Mouse (Mus musculus) forebrain, postnatal 0 days (tissue): ENCODE measurements around the gene Sprr2i. TPM values are rescaled to one million over a fixed set of nuclear protein-coding genes. Genes with fewer than 3 reads are reported as not detected.

Experiments used
- ATAC-seq: fragments of 200-750 bp; cut with Nextera tagmentation; 2 replicates; pipeline ENCODE4 v1.8.0; 2017; ENCODE audit warnings: mild to moderate bottlenecking, moderate library complexity
- DNase-seq: peaks from one replicate; pipeline ENCODE4 v3.0.0-alpha.2; 2015
- H3K27ac ChIP-seq: fragments of 300-500 bp; sonication (generic); 2 replicates; pipeline ENCODE4 v1.5.1; 2014; ENCODE audit warnings: low read depth, mild to moderate bottlenecking, antibody characterized with exemption, low read length, moderate library complexity, mixed read lengths
- H3K27me3 ChIP-seq: fragments of 300-500 bp; sonication (generic); 2 replicates; pipeline ENCODE4 v1.6.1; 2014; ENCODE audit warnings: mild to moderate bottlenecking, low read length, mixed read lengths; ENCODE audit not compliant: insufficient read depth
- H3K36me3 ChIP-seq: fragments of 300-500 bp; sonication (generic); 2 replicates; pipeline ENCODE4 v1.6.1; 2014; ENCODE audit warnings: mild to moderate bottlenecking, moderate library complexity; ENCODE audit not compliant: insufficient read depth
- H3K4me1 ChIP-seq: fragments of 300-500 bp; sonication (generic); 2 replicates; pipeline ENCODE4 v1.6.1; 2014; ENCODE audit warnings: antibody characterized with exemption; ENCODE audit not compliant: insufficient read depth
- H3K4me2 ChIP-seq: fragments of 300-500 bp; sonication (generic); 2 replicates; pipeline ENCODE4 v1.6.1; 2014; ENCODE audit warnings: low read depth, mild to moderate bottlenecking, moderate library complexity
- H3K4me3 ChIP-seq: fragments of 300-500 bp; sonication (generic); 2 replicates; pipeline ENCODE4 v1.5.1; 2014; ENCODE audit warnings: low read depth, low read length, mixed read lengths
- H3K9ac ChIP-seq: fragments of 300-500 bp; sonication (generic); 2 replicates; pipeline ENCODE4 v1.6.1; 2014; ENCODE audit warnings: mild to moderate bottlenecking
- H3K9me3 ChIP-seq: fragments of 300-500 bp; sonication (generic); 2 replicates; pipeline ENCODE4 v1.6.1; 2016; ENCODE audit warnings: low read length
- CTCF ChIP-seq: sonication (generic); IDR thresholded peaks from 2 replicates; pipeline ENCODE4 v1.5.1; 2016; ENCODE audit warnings: antibody characterized with exemption, control low read depth, low read depth
- WGBS: fragments of 180-500 bp; shearing (Covaris S2); extraction: QIAGEN DNeasy Blood & Tissue Kit; methylation state at CpG from one replicate; pipeline ENCODE4 v1.1.7; 2014; 5-methylcytosine and 5-hydroxymethylcytosine counted together
- polyA plus RNA-seq: library from polyadenylated mRNA; unstranded; fragments of >200 nt; fragmentation: Nextera tagmentation; extraction: Ambion mirVana; gene quantifications from 2 replicates; pipeline ENCODE4 v1.2.1, GENCODE M21; 2015
- total RNA-seq: library from RNA; depleted of rRNA; stranded (reverse); fragments of >200 nt; gene quantifications from 2 replicates; pipeline ENCODE4 v1.2.3, GENCODE M21; 2014; rRNA removed

Sprr2i gene
- total RNA-seq = not detected in 2 replicates
- not detected in 2 replicates for polyA plus RNA-seq

DNA sequence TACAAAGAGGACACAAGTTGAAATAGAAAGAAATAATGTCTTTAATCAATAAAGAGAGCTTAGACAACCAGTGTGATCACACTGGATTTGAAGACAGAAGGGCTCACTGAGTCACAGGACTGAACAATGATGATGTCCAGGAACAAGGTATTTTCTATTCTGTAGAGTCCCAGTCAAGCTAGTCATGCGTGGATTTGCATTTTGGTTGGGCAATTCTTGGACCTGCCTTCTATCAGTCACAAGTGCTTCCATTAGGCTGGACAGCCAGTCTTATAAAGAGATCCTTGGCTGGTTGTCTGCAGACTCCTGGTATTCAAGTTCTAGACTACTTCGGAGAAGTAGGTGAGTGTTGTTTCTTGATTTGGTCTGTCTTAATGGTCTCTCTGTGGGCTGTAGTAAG lies at the start of gene Sprr2i:
Gene Sprr2i (plus strand): TSS at position 301 of the 400 bp plus-strand sequence.
- Histone ChIP-seq H3K4me2 (no peak within 1 kb of the TSS), H3K27ac (no peak within 1 kb of the TSS), H3K27me3 (no peaks in the 10 kb centered on the region), H3K36me3 (no peaks in the 10 kb centered on the region), H3K4me1 (no peaks in the 10 kb centered on the region), H3K9me3 (no peaks in the 10 kb centered on the region), H3K4me3 (no peak within 1 kb of the TSS), H3K9ac (no peak within 1 kb of the TSS)
- 94% methylated on average over 2 of the region's 2 CpGs for WGBS
- DNase-seq (no peak), ATAC-seq (no peak)
- TF ChIP-seq CTCF = no peak

GRCm38 (mm10) chr3:92361619-92362018 lies 46.2 kb upstream of the Sprr2i start:
- H3K4me1 ChIP-seq = no peaks in the 10 kb centered on the region
- H3K9ac ChIP-seq = no peak overlapping the region
- no peaks in the 10 kb centered on the region for H3K36me3 ChIP-seq
- H3K9me3 ChIP-seq = no peaks in the 10 kb centered on the region
- no peak for DNase-seq
- no peak overlapping the region for H3K4me3 ChIP-seq
- ATAC-seq = no peak
- no peaks in the 10 kb centered on the region for H3K27me3 ChIP-seq
- H3K4me2 ChIP-seq = no peak overlapping the region
- H3K27ac ChIP-seq = no peak overlapping the region
- no peak for TF ChIP-seq CTCF

DNA sequence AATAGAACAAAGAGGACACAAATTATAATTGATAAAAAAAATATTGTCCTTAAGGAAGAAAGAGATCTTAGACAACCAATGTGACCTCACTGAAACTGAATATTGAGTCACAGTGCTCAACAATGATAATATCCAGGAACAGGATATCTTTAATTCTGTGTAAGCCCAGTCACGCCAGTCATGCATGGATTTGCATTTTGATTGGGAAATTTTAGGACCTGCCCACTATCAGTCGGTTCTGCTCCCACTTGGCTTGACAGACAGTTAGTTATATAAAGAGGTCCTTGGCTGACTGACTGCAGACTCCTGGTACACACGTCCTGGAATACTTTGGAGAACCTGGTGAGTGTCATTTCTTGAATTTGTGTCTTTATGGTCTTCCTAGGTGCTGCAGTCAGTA lies 42.9 kb upstream of the Sprr2i start, which contains the start of gene Sprr2f:
Gene Sprr2f (plus strand): TSS at position 301 of the 400 bp plus-strand sequence.
- 74% methylated on average over 3 of the region's 3 CpGs for WGBS
- H3K4me1 ChIP-seq = no peaks in the 10 kb centered on the region

GRCm38 (mm10) chr3:92373613-92374012 lies 34.2 kb upstream of the Sprr2i start:
- DNase-seq = no peak
- Histone ChIP-seq H3K4me3 (no peak overlapping the region), H3K4me1 (no peaks in the 10 kb centered on the region), H3K4me2 (no peak overlapping the region), H3K27ac (no peak overlapping the region), H3K9me3 (no peaks in the 10 kb centered on the region), H3K36me3 (no peaks in the 10 kb centered on the region), H3K27me3 (no peaks in the 10 kb centered on the region), H3K9ac (no peak overlapping the region)
- WGBS = 78% methylated on average over 2 of the region's 2 CpGs
- ATAC-seq = no peak
- no peak for TF ChIP-seq CTCF

More for the DNA sequence above, 42.9 kb upstream of the Sprr2i start, which contains the start of gene Sprr2f:
- Histone ChIP-seq H3K27me3 (no peaks in the 10 kb centered on the region), H3K4me2 (no peak within 1 kb of the TSS), H3K9ac (no peak within 1 kb of the TSS), H3K36me3 (no peaks in the 10 kb centered on the region), H3K27ac (no peak within 1 kb of the TSS), H3K9me3 (no peaks in the 10 kb centered on the region), H3K4me3 (no peak within 1 kb of the TSS)
- ATAC-seq (no peak), DNase-seq (no peak)
- no peak for TF ChIP-seq CTCF

GRCm38 (mm10) chr3:92385385-92385784 lies 22.4 kb upstream of the Sprr2i start, which contains the start of gene Sprr2h:
Gene Sprr2h (plus strand): TSS chr3:92385685.
- H3K36me3 ChIP-seq = no peaks in the 10 kb centered on the region
- no peak within 1 kb of the TSS for H3K9ac ChIP-seq
- no peak for DNase-seq
- WGBS = 78% methylated on average over 1 of the region's 1 CpGs
- TF ChIP-seq CTCF = no peak
- no peaks in the 10 kb centered on the region for H3K9me3 ChIP-seq
- no peak for ATAC-seq
- H3K27ac ChIP-seq = no peak within 1 kb of the TSS
- no peaks in the 10 kb centered on the region for H3K27me3 ChIP-seq
- H3K4me3 ChIP-seq = no peak within 1 kb of the TSS
- no peak within 1 kb of the TSS for H3K4me2 ChIP-seq
- H3K4me1 ChIP-seq = no peaks in the 10 kb centered on the region

DNA sequence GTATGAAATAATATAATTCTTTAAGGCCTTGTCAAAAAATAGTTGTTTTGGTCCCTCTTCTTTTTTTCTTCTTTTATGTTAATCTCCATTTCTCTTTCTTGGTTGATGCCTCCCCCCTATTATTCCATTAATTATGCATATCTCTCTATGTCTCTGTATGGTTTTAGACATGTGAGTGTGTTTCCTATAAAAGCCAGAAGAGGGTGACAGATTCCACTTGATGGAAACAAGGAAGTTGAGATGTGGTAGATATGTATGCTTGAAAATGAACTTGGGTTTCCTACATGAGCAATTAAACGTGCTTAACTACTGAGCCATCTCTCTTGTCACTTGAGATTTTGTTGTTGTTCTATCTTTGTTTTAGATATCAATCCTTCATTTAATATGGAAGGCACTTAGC lies 13.5 kb upstream of the Sprr2i start:
- Histone ChIP-seq H3K27ac (no peak overlapping the region), H3K36me3 (no peaks in the 10 kb centered on the region), H3K9ac (no peak overlapping the region), H3K4me3 (no peak overlapping the region), H3K27me3 (no peaks in the 10 kb centered on the region), H3K4me1 (no peaks in the 10 kb centered on the region), H3K9me3 (no peaks in the 10 kb centered on the region), H3K4me2 (no peak overlapping the region)
- 48% methylated on average over 1 of the region's 1 CpGs for WGBS
- peak; percentile 59 for TF ChIP-seq CTCF
- ATAC-seq = no peak
- DNase-seq = peak; percentile 4

DNA sequence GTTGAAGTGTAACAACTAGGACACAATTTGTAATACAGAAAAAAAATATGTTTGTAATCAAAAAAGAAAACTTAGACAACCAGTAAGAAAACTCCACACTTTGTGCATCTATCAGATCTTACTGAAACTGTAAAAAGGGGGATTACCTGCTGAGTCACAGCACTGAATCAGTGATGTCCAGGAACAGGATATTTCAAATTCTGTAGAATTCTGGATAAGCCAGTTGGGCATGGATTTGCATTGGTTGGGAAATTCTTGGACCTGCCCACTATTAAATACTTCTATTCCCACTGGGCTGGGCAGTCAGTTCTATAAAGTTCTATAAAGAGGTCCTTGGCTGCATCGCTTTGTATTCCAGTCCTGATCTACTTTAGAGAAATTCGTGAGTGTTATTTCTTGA lies 10.0 kb downstream of the Sprr2i start, which contains the start of gene Sprr2j-ps:
Gene Sprr2j-ps (plus strand): TSS at position 301 of the 400 bp plus-strand sequence.
- Histone ChIP-seq H3K9ac (no peak within 1 kb of the TSS), H3K27ac (no peak within 1 kb of the TSS), H3K9me3 (no peaks in the 10 kb centered on the region), H3K4me3 (no peak within 1 kb of the TSS), H3K27me3 (no peaks in the 10 kb centered on the region), H3K4me2 (no peak within 1 kb of the TSS), H3K4me1 (no peaks in the 10 kb centered on the region), H3K36me3 (no peaks in the 10 kb centered on the region)
- DNase-seq = no peak
- WGBS = 94% methylated on average over 2 of the region's 2 CpGs
- ATAC-seq = no peak
- TF ChIP-seq CTCF = no peak
